In the genomic region with DNA sequence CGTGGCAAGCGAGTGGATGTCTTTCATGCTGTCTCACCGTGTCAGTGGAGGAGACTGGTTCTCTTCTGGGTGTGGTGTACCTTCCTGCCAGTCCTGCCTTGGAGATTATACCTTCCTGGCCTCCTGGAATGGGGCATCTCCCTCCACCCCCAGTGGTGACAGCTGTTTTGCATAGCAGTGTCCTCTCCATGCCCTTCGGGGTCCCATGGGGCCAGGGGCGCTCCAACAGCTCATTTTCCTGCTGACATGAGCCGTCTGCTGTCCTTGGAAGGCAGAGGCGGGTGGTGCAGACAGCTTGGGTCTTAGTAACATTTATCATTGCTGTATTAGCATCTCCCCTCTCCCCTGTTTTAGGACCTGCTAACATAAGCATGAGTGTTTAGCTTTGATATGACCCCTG, we compare ENCODE assay signal across 25 mouse cellular contexts. TPM values are rescaled to one million over a fixed set of nuclear protein-coding genes. Genes with fewer than 3 reads are reported as not detected.
DNase-seq lines count a peak whose midpoint lies in the region; ATAC-seq and TF ChIP-seq lines count a peak whose summit lies in the region.
"Had no signal": no experiment of that assay in that cellular context is flagged by ENCODE, and none has a peak within 500 bp of the region (broad histone marks: within the 10 kb centered on the region; RNA-seq: fewer than 3 reads in every experiment).

No protein-coding gene starts in this region.

- TF ChIP-seq CTCF in CH12.LX (conservative IDR thresholded peaks at IDR 0.05 in 1 of 2, IDR thresholded peaks at IDR 0.05 in 1 of 2; ENCODE audit: low read depth in 2 of 2, low read length in 2 of 2), result no peak

- dilution Hi-C loops in CH12.LX (cut with MboI; ENCODE audit: extremely low pct_ligation_motif_present, extremely low pct_unique_long_range_greater_than_20kb, low sequenced_read_pairs), result no loop called here

- peaks cover 7% of the 10 kb centered on the region for H3K36me3 ChIP-seq in hindbrain, embryonic 13.5 days
- H3K36me3 ChIP-seq in hindbrain, embryonic 16.5 days (ENCODE audit: control insufficient read depth, insufficient read depth, low read length), result no peaks in the 10 kb centered on the region
- H3K36me3 ChIP-seq in CH12.LX (replicated peaks in 1 of 2; ENCODE audit: control insufficient read depth in 1 of 2, insufficient read depth in 1 of 2, low read length in 1 of 2), result peaks cover 7 to 68% of the 10 kb centered on the region in 2 experiments
- H3K36me3 ChIP-seq: heart, embryonic 15.5 days had no signal

- TF ChIP-seq RAD21 in CH12.LX (IDR thresholded peaks at IDR 0.05; ENCODE audit: low read depth, low read length), result no peak

- WGBS in hindbrain, embryonic 13.5 days, result 64% methylated on average over 7 of the region's 7 CpGs
- 71% methylated on average over 7 of the region's 7 CpGs for WGBS in hindbrain, embryonic 16.5 days

- peaks cover 41% of the 10 kb centered on the region for H3K4me1 ChIP-seq in hindbrain, embryonic 13.5 days (replicated peaks)
- H3K4me1 ChIP-seq in hindbrain, embryonic 16.5 days (ENCODE audit: control insufficient read depth, insufficient read depth, low read depth, low read length), result peaks cover 24% of the 10 kb centered on the region
- peaks cover 17 to 30% of the 10 kb centered on the region in 2 experiments for H3K4me1 ChIP-seq in CH12.LX (ENCODE audit: control insufficient read depth in 1 of 2, insufficient read depth in 2 of 2)

- H3K27ac ChIP-seq in hindbrain, embryonic 13.5 days, result no peak overlapping the region
- no peak overlapping the region for H3K27ac ChIP-seq in hindbrain, embryonic 16.5 days (ENCODE audit: low read depth, low read length)
- H3K27ac ChIP-seq in CH12.LX (ENCODE audit: insufficient read depth, low read depth), result no peak overlapping the region
- H3K27ac ChIP-seq: embryonic facial prominence, embryonic 15.5 days; gastrocnemius, adult 2 months; heart, embryonic 15.5 days; hindbrain, embryonic 10.5 days; hindbrain, embryonic 14.5 days had no signal

- no peak for ATAC-seq in hindbrain, embryonic 13.5 days (ENCODE audit: low FRiP score)
- no peak for ATAC-seq in hindbrain, embryonic 16.5 days
- ATAC-seq: activated CD4-positive, CD25-positive, alpha-beta regulatory T cell, adult 4 months; CD4-positive, CD25-positive, alpha-beta regulatory T cell, adult 4 months; forebrain, embryonic 14.5 days; forebrain, postnatal 0 days; intestine, postnatal 0 days had no signal

- no peak overlapping the region for H3K4me2 ChIP-seq in hindbrain, embryonic 13.5 days
- no peak overlapping the region for H3K4me2 ChIP-seq in hindbrain, embryonic 16.5 days (ENCODE audit: low read length)
- H3K4me2 ChIP-seq in CH12.LX (ENCODE audit: insufficient read depth, low read depth, poor library complexity, severe bottlenecking), result no peak overlapping the region
- H3K4me2 ChIP-seq: embryonic facial prominence, embryonic 15.5 days; heart, embryonic 12.5 days; heart, embryonic 15.5 days; hindbrain, embryonic 14.5 days had no signal

- no peaks in the 10 kb centered on the region for H3K79me2 ChIP-seq in CH12.LX (replicated peaks; ENCODE audit: control insufficient read depth, extremely low read depth, insufficient read depth, poor library complexity, severe bottlenecking)

- no peaks in the 10 kb centered on the region for H3K9me3 ChIP-seq in hindbrain, embryonic 13.5 days
- no peaks in the 10 kb centered on the region for H3K9me3 ChIP-seq in hindbrain, embryonic 16.5 days (ENCODE audit: control insufficient read depth, low read length)
- H3K9me3 ChIP-seq in CH12.LX (replicated peaks; ENCODE audit: low read length), result no peaks in the 10 kb centered on the region
- H3K9me3 ChIP-seq: embryonic facial prominence, embryonic 15.5 days; heart, embryonic 12.5 days; heart, embryonic 15.5 days; hindbrain, embryonic 10.5 days had no signal

- peak overlapping the region; percentile 44; the same call in 1 of the 2 replicates for H3K9ac ChIP-seq in hindbrain, embryonic 13.5 days
- H3K9ac ChIP-seq in hindbrain, embryonic 16.5 days (ENCODE audit: low read depth, low read length), result no peak overlapping the region
- H3K9ac ChIP-seq in CH12.LX (ENCODE audit: insufficient read depth, low read depth), result no peak overlapping the region
- H3K9ac ChIP-seq: embryonic facial prominence, embryonic 15.5 days; forebrain, postnatal 0 days; heart, embryonic 12.5 days; heart, embryonic 15.5 days; hindbrain, embryonic 14.5 days had no signal

- peak; percentile 61 for DNase-seq in cerebellum, adult 9-11 months
- no peak for DNase-seq in cerebellum, postnatal 36 days
- DNase-seq in CH12.LX (ENCODE audit: extremely low read depth), result peak; percentile 27
- DNase-seq in heart, adult 11 months, result no peak
- DNase-seq: adrenal gland, adult 8-10 months; adrenal gland, postnatal 25 days; embryo, embryonic 11 days; forebrain, postnatal 0 days; gastrocnemius, adult 2 months; gastrocnemius, postnatal 14 days; heart, adult 18-20 months; heart, postnatal 10 days; heart, postnatal 36 days; kidney, adult 2 months had no signal

- H3K4me3 ChIP-seq in hindbrain, embryonic 13.5 days, result no peak overlapping the region
- no peak overlapping the region for H3K4me3 ChIP-seq in hindbrain, embryonic 16.5 days (ENCODE audit: low read length)
- H3K4me3 ChIP-seq in CH12.LX (replicated peaks in 1 of 3; ENCODE audit: low read depth in 2 of 3, low read length in 2 of 3, poor library complexity in 1 of 3), result no peak overlapping the region
- H3K4me3 ChIP-seq: embryonic facial prominence, embryonic 15.5 days; gastrocnemius, adult 2 months; heart, embryonic 12.5 days; heart, embryonic 15.5 days; hindbrain, embryonic 10.5 days had no signal

- TF ChIP-seq POLR2A in CH12.LX (IDR thresholded peaks at IDR 0.05; ENCODE audit: low read depth, low read length), result no peak

- no peak for TF ChIP-seq EP300 in CH12.LX (IDR thresholded peaks at IDR 0.05; ENCODE audit: low read length)

- peaks cover 15% of the 10 kb centered on the region for H3K27me3 ChIP-seq in hindbrain, embryonic 13.5 days
- no peaks in the 10 kb centered on the region for H3K27me3 ChIP-seq in hindbrain, embryonic 16.5 days (replicated peaks; ENCODE audit: control insufficient read depth, insufficient read depth, low read length)
- H3K27me3 ChIP-seq in CH12.LX (replicated peaks), result no peaks in the 10 kb centered on the region
- H3K27me3 ChIP-seq: heart, embryonic 15.5 days had no signal

- in situ Hi-C loops in CH12.LX (cut with MboI; ENCODE audit: low pct_ligation_motif_present, low pct_unique_long_range_greater_than_20kb, low sequenced_read_pairs), result no loop called here

TF ChIP-seq in CH12.LX, 34 proteins besides CTCF, POLR2A, EP300 and RAD21:
- TF ChIP-seq GABPA (IDR thresholded peaks at IDR 0.05; ENCODE audit: insufficient replicate concordance, low read depth, low read length) (no peak), USF1 (IDR thresholded peaks at IDR 0.05; ENCODE audit: low read depth, low read length) (no peak)

RNA-seq across cellular contexts. Expression of gene Tspan4, which starts 12.1 kb away (rescaled TPM):
- polyA plus RNA-seq in hindbrain, embryonic 13.5 days (2015; fragmentation: Nextera tagmentation; extraction: Ambion mirVana), result 34.1 and 35.5 TPM in 2 replicates
- polyA plus RNA-seq in hindbrain, embryonic 16.5 days (2015; fragmentation: Nextera tagmentation; extraction: Ambion mirVana), result 68.3 and 71.0 TPM in 2 replicates
- 28.9 and 30.0 TPM in 2 replicates for total RNA-seq in CH12.LX (2012; rRNA removed)
- 23.8 and 28.4 TPM in 2 replicates for total RNA-seq in CH12.LX (2014; rRNA removed)
- polyA plus RNA-seq in CH12.LX (2012; ENCODE audit: insufficient read length, low read depth), result 20.3 and 21.2 TPM in 2 replicates

RNA-seq across cellular contexts. Expression of gene Polr2l, which starts 12.2 kb away (rescaled TPM):
- 86.5 and 88.1 TPM in 2 replicates for polyA plus RNA-seq in hindbrain, embryonic 13.5 days (2015; fragmentation: Nextera tagmentation; extraction: Ambion mirVana)
- 72.4 and 75.8 TPM in 2 replicates for polyA plus RNA-seq in hindbrain, embryonic 16.5 days (2015; fragmentation: Nextera tagmentation; extraction: Ambion mirVana)
- total RNA-seq in CH12.LX (2012; rRNA removed) (82.3 and 109 TPM in 2 replicates), CH12.LX (2014; rRNA removed) (35.7 and 37.1 TPM in 2 replicates)
- polyA plus RNA-seq in CH12.LX (2012; ENCODE audit: insufficient read length, low read depth), result 57.5 and 64.8 TPM in 2 replicates

RNA-seq across cellular contexts. Expression of gene Cd151, which starts 19.9 kb away (rescaled TPM):
- polyA plus RNA-seq in hindbrain, embryonic 13.5 days (2015; fragmentation: Nextera tagmentation; extraction: Ambion mirVana), result 18.4 and 19.3 TPM in 2 replicates
- 23.0 and 24.7 TPM in 2 replicates for polyA plus RNA-seq in hindbrain, embryonic 16.5 days (2015; fragmentation: Nextera tagmentation; extraction: Ambion mirVana)
- total RNA-seq in CH12.LX (2012; rRNA removed), result 14.9 and 15.0 TPM in 2 replicates
- total RNA-seq in CH12.LX (2014; rRNA removed), result 10.1 and 10.6 TPM in 2 replicates
- 13.5 and 21.1 TPM in 2 replicates for polyA plus RNA-seq in CH12.LX (2012; ENCODE audit: insufficient read length, low read depth)

RNA-seq across cellular contexts. Expression of gene Cracr2b, which starts 26.2 kb away (rescaled TPM):
- 6.9 and 7.2 TPM in 2 replicates for polyA plus RNA-seq in hindbrain, embryonic 13.5 days (2015; fragmentation: Nextera tagmentation; extraction: Ambion mirVana)
- 7.9 and 10.8 TPM in 2 replicates for polyA plus RNA-seq in hindbrain, embryonic 16.5 days (2015; fragmentation: Nextera tagmentation; extraction: Ambion mirVana)
- total RNA-seq in CH12.LX (2012; rRNA removed) (not detected in 2 replicates), CH12.LX (2014; rRNA removed) (not detected in 2 replicates)
- not detected in 2 replicates for polyA plus RNA-seq in CH12.LX (2012; ENCODE audit: insufficient read length, low read depth)
- polyA plus RNA-seq: activated CD4-positive, CD25-positive, alpha-beta regulatory T cell, adult 4 months; CD4-positive, CD25-positive, alpha-beta regulatory T cell, adult 4 months had no signal

RNA-seq across cellular contexts. Expression of gene Pnpla2, which starts 32.1 kb away (rescaled TPM):
- polyA plus RNA-seq in hindbrain, embryonic 13.5 days (2015; fragmentation: Nextera tagmentation; extraction: Ambion mirVana), result 18.7 TPM in 2 replicates
- polyA plus RNA-seq in hindbrain, embryonic 16.5 days (2015; fragmentation: Nextera tagmentation; extraction: Ambion mirVana), result 20.0 and 20.9 TPM in 2 replicates
- total RNA-seq in CH12.LX (2012; rRNA removed) (8.9 and 11.7 TPM in 2 replicates), CH12.LX (2014; rRNA removed) (1.5 and 2.8 TPM in 2 replicates)
- polyA plus RNA-seq in CH12.LX (2012; ENCODE audit: insufficient read length, low read depth), result 25.3 and 29.6 TPM in 2 replicates

Comparison
In these comparisons a context has a peak if more than half of its experiments do, and no peak if none do; other contexts are left out.
1. DNase-seq: peak in cerebellum, adult 9-11 months (single experiment) and CH12.LX (single experiment); none in cerebellum, postnatal 36 days (0 of 2) and heart, adult 11 months (single experiment).